Mouse (Mus musculus) cerebellum, postnatal 36 days (tissue): ENCODE results near the gene Zfp661.
A peak's percentile ranks its signal among the peaks of the same experiment; 100 is the strongest.
"Not testable (repeated sequence)": the region's sequence is repeated elsewhere in the genome, so short reads cannot be mapped to it uniquely, and the experiment has no call there.

Experiments
- DNase-seq, 2 experiments: peaks; one replicate each; pipeline ENCODE4 v3.0.0; 2021 to 2022; ENCODE audit warnings: mixed read lengths in 2 of 2

Zfp661 gene

DNA sequence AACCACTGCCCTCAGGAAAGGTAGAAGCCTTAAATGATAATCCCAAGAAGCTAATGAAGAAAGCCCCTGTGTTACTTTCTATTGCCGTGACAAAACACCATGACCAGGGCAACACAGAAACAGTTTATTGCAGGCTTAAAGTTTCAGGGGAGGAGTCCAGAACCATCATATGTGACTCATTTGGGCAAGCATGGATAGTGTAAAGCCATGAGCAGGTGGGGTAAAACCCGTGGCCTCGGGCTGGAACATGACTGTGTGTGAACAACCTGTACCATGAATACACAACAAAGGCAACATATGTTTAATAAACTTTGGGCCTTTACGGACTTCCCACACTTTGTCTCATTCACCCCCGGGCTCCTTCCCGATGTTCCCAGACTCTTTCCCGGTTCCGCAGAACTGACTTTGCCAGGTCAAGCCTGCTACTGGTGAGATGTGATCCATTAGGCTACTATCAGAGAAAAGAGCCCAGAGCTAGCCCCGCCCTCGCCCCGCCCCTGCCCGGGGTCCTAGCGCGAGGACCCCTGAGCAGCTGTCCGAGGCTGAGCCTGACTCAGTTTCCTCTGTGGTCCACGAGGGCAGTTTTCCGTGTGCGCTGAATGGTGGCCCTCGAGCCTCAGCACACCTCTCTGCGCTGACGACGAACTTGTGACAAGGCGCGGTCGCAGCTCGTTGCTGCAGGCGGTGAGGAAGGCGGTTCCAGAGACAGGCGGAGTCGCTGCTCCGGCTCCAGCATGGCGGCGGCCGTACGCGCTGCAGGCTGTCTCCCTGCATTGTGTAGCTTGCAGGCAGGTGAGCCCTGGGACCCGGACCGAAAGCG is at the start of gene Zfp661, which contains the start of gene Mrps5:
TSS of gene Zfp661 (minus strand) at position 401 of the 820 bp plus-strand sequence.
TSS of gene Mrps5 (plus strand) at position 529 of the 820 bp plus-strand sequence.
- peak; percentile 83 to 84 for DNase-seq

DNA sequence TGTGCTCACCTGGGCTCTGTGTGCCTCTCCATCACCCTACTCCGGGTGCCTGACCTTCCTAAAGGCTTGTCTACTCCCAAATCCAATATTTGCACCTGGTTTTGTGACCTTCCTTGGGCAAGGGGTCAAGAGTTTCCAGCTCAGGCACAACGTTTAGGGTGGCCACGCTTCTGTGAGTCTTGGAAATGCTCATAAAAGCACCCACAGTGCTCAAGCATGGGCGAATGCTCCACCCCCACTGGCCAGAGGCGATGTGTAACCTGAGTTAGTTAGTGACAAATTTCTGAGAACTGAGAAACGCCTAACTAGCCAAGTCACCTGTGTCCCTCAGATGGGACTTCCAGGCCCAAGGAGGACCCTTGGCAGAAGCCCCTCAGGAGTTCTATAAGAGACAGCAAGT is 48.7 kb upstream of the Zfp661 start:
- no peak for DNase-seq

DNA sequence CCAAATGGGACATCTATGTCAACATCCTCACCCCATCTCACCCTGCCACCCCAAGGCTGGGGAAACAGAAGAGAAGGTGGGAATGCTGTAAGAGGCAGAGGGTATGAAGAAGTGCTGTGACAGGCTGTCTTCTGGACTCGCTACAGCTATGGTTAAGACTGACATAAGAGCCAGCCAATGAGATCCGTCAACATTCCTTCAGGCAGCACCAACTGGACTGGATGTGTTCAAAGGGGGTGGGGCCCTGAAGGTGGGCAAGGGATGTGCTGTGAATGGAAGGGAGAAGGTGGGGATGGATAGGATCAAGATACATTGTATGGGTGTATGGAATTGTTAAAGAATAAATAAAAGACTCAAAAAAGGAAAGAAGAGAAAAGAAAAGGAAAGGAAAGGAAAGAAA is 45.7 kb upstream of the Zfp661 start:
- no peak for DNase-seq

DNA sequence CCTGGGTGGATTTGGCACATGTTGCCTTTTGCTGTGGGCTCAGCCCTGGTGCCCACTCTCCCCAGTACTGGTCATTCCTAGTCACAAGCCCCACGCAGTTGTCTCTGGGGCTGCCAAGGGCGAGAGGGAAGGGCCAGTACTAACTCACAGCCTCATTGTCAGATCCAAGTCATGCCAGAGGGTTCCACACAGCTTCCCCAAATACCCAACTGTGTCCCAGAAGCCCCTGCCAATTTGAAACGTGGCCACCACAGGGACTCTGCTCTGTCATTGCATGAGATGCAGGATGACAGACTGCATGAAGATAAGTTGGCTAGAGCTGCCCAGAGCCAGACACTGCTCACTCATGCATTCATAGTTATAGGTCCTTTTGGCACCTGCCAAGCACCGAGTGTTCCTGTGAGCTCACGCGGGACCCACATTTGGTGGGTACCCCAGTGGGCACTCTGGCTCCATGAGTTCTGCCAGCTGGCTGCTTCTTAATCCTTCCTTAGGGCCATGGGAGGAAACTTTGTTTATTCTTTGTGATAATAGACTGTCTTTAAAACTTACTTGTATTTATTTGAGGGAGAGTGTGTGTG is 41.2 kb upstream of the Zfp661 start:
- DNase-seq: peak; percentile 36

DNA sequence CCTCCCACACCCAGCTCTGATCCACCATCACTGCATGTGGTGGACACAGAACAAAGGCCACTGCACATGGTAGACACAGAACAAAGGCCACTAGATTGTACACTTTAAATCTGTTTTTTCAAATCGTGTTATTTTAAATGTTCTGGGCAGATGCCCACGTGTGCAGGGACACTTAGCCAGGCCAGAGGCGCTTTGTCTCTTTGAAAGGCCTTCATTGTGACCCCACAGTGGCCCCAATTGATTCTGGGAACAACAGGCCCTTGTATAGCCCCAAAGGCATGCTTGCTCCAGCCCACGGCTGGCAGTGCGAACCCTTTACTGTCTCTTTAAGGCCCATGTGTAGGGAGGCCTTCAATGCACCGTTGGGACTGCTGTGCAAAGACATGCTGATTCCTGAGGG is 40.5 kb upstream of the Zfp661 start:
- DNase-seq: no peak

DNA sequence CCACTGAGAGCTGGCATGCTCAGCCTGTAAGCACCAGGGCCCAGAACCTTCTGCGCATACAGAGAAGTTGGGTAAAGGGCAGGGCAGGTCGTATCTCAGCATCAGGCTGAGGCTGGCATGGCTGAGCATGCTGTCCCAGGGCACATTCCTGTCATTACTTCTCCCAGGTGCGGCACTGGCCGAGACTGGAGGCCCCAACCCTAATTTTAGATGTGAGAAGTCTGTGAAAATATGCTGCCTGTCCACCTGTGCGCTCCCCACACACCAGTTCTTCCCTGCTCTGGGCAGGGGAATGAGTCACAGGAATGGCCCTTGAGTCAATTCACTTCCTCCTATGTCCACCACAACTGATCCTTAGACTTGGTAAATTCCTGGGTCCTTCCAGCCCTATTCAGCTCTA is 38.8 kb upstream of the Zfp661 start:
- no peak for DNase-seq

DNA sequence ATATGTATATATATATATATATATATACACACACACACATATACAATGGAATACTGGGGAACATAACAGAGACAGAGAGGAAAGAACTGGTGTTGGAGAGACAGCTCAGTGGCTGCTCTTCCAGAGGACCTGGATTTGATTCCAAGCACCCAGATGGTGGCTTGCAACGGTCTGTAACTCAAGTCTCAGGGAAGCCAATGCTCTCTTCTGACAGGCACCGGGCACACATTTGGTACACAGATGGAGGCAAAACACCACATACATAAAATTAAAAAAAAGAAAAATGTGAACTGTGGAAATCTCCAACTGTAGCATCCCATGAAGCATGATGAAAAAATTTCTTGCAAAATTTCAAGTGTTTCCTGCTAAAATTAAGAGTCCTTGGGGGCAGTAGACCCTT is 37.9 kb upstream of the Zfp661 start:
- DNase-seq: no peak

DNA sequence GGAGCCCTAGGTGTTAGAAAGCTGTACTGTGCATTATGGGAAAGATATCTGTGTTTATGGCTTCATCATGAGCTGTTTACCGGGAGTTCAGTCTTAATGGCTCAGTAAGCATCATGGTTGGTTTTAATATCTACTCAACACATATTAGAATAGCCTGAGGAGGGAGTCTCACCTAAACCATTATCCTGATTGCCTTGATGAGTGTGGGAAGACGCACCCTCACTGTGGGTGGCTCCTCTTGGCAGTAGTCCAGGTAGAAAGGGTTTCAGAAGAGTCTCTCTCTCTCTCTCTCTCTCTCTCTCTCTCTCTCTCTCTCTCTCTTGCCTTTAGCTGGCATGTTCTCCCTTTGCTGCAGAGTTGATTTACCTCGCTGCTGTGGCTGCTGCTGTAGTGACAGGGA is 35.2 kb upstream of the Zfp661 start:
- DNase-seq: no peak

DNA sequence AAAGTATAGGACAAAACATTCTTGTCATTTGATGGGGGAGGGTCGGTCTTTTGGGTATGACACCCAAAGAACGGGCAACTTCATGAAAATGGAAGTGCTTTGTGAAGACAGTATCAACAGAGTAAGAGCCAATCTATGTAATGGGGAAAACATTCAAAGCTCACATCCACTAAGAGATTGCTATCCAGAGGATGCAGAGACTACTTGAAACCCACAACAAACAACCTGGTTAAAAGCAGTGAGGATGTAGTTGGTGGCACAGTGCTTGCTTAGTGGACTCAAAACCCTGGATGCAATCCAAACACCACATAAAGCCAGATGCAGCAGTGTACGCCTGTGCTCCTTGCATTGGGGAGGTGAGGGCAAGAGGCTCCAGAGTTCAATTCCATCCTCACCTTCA is 32.4 kb upstream of the Zfp661 start:
- DNase-seq: no peak

DNA sequence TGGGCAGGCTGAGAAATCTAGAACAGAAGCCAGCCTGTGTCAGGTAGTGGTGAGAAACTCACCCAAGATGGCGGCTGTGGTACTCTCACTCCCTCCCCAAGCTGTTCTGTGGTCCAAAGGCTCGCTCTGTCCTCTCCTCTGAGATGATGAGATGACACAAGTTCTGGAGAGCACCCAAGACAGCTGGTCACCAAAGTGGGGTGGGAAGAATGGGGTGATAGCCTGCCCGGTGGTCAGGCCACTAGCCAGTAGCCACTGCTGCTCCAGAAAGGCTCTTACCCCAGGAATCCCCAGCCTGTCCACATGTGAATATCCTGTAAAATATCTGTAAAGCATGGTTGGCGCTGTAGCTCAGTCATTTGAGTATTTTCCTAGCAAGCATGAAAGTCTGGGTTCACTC is 25.4 kb upstream of the Zfp661 start:
- no peak for DNase-seq

DNA sequence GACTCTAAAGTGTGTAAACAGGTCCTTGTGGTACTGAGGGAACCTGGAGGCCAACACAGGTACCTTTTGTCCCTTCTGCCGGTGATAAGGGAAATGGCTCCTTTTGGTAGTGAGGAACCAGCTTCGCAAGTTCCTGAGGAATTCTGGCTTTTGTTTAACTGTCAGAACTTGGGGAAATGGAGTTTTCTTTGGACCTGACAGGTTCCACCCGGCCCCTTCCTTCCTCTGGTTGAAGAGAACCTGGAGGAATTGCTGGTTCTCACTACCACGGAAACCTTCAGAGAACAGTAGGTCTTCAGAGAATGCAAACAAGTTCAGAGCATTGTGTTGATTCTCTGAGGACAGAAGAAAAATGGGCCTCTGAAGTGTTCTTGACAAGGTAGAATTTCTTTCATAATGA is 24.5 kb upstream of the Zfp661 start:
- no peak for DNase-seq

DNA sequence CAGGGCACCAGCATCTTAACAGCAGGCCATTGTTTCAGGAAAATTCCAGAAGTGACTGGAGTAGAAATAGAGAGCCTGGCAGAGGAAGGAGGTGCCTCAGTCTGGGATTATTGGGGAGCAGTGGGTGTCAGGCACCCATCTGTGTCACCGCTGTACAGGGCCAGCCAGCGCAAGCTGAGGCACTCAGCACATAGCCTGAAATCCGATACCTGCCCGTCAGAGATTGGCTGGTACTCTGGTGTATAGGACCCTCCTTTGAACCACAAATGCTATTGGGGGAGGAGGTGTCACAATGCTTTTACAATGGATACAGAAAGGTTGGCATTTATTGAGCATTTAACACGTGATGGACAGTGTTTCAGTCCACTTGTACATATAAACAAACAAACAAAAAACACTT is 22.1 kb upstream of the Zfp661 start:
- no peak for DNase-seq

DNA sequence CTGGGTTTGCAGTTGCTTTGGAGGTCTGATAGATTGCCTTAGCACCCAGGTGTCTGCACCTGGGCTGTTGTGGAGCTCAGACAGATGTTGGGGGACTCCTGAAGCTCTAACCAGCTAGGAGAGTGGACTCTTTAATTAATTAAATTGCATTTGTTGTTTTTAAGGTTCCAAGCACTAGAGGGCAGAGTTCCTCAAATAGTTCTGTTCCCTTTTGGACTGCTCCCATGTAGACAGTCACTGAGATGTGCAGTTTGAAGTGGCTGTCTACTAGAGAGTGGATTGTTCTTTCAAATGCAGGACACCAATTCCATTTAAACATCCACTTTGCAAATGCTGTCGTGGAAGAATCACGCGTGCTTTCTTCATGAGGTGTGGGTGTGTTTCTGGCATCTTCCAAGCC is 21.3 kb upstream of the Zfp661 start:
- DNase-seq: no peak

DNA sequence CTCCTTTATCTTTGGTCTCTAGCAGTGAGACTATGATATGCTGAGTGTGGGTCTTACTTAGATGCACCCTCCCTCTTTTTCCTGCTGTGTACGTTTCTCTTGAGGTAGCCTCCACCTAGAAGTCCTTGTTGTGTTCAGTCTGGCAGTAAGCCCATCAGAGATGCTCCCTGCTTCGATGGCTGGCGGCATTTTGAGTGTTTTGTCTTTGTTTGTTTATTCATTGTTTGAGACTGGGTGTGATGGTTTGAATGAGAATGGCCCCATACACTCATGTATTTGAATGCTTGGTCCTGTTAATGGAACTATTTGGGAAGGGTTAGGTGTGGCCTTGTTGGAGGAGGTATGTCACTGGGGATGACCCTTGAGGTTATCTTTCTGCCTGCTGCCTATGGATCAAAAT is 18.3 kb upstream of the Zfp661 start:
- no peak for DNase-seq

DNA sequence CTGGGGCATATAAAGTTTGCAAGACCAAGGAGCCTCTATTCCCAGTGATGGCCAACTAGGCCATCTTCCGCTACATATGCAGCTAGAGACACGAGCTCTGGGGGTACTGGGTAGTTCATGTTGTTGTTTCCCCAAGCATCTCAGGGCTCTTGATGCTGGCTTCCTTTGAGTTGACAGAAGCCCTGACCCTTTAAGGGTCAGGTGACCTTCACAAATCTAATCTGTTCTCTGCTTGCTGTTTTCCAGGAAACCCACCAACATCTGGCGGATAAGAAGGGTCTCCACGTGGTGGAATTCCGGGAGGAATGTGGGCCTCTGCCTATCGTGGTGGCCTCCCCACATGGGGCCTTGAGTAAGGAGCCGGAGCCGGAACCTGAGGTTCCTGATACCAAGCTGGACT is 16.5 kb upstream of the Zfp661 start:
- DNase-seq: not testable (repeated sequence)

DNA sequence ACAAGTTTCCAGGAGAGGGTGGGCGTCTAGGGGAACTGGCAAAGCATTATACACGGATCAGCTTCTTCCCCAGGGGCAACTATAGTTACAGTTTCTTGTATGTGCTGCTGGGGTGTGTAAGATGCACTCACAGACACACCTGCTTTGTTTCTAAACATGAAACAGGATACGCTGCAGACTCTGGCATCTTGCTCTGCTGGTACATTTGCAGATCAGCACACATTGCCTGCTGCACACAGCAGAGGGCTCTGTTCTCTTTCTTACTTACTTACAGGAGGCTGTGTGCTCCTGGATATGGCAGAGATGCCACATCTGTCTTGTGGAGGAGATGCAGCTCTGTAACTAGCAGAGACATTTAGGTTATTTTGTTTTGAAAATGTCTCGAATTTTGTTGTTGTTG is 3.9 kb upstream of the Zfp661 start:
- no peak for DNase-seq

DNA sequence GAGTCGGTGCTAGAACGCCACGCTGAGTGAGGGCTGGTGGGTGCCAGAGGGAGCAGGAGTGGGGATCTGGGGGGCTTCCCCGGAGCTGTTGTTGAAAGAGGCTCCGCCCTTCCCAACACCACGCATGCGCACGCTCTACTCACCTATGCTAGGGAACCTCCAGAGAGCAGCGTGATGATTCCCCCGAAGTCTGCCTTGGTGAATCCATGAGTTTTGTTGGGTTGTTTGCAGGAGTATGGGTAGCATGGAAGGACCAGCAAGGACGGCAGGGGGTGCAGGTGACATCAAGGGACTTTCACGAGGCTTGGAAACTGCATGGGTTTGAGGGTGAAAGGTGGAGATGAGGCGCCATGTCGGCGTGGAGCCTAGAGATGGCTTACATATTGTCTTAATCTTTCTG is 3.3 kb upstream of the Zfp661 start:
- no peak for DNase-seq

DNA sequence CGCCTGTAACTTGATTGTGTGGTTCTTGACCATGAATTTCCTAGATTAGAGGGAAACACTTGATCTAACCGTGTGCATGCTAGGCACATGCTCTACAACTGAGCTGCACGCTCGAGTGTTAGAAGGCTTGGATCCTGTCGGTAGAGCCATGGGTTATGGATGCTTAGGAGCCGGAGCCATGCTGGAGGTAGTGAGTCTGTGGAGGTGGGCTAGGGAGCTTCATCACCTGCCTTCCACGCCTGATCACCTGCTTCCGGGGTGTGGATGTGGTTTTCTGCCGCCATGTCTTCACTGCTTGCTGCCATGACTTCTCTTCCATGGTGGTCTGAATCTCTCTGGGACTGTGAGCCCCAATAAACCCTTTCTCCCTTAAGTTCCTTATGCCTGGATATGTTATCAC is 2.0 kb upstream of the Zfp661 start:
- DNase-seq: no peak

DNA sequence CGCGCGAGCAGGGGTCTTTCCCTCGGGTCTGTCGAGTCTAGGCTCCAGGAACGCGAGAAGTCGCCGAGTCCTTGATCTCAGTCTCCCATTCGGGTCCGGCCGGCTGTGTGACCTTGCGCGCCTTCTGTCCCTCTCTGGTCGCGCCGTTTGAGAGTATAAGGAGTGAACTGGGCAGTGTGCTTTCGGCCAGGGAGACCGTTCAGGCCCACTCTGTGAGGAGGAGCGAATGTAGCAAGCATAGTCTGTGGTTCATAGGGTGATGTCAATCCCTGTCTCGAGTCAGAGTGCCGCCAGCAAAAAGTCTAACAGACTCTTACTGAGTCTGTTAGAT is 585 bp upstream of the Zfp661 start:
- no peak for DNase-seq

DNA sequence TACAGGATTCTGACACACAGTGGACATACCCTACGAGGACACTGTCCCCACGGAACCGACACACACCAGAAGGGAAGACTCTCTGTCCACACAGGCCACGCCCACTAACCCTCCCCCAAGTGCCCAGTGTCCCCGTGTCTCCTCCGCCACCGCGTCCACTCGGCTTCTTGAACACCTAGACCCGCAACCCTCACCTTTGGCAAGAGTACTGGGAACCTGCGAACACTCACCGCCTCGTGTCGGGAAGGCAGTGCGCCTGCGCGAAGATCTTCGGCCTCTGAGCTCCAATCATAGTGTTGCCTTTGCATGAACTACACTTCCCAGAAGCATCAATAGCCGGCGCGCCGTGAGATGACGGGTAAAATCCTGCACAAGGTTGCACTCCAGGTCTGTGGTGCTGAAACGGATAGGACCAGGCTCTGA is 2.4 kb downstream of the Zfp661 start:
- peak; percentile 95 to 97 for DNase-seq

DNA sequence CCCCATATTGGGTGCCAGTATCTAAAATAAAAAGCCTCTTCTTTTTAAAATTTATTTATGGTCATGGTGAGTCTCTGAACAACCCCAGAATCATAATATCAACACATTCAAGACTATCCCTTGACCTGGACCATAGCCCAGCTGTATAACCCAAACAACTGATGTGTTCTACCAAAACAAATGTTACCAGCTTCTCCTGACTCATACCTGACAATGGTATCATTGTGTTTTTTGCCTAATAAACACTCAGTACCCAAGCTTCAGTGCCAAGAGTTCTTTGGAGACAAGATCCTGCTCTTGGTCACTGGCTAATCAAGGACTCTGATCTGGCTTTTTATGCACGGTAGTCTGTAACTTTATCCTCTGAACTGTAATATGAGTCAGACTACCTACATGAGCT is 13.6 kb downstream of the Zfp661 start:
- DNase-seq: no peak

DNA sequence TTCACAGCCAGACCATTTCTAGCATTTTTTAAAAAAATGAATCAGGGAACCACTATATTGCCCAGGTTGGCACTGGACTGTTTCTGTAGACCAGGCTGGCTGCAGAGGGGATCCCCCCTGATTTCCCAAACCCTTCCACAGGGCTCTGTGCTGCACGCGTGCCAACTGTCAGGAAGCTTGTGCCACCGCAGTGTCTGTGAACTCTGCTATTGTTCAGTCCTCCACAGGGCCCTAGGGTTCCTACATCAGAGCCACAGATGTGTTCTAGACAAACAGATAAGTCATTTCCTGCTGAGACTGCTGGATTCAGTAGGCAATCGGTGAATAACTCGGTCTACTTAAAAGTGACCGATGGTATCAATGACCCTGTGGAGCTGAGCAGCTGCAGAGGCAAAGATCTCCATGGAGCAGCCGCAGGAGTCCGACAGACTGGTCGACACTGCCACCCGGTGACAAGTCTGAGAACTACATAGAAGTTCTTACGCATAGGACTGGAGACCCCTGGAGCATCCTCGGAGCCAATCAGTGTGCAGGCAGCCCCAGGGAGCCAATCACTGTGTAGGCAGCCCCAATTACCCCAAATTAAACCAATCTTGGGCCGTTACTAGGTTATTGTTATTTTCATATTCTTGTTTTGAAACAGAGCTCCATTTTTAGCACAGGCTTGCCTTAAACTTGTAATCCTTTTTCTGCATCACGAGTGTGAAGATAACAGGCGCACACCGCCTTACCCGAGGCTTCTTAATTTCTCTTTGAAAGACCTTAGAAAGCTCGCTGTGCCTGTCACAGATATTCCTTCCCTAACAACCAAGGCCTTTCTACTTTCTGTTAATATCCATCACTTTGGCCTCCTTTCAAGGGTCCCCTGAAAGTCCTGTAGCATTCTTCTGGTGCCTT is 27.6 kb downstream of the Zfp661 start:
- peak; percentile 87 to 94 for DNase-seq

DNA sequence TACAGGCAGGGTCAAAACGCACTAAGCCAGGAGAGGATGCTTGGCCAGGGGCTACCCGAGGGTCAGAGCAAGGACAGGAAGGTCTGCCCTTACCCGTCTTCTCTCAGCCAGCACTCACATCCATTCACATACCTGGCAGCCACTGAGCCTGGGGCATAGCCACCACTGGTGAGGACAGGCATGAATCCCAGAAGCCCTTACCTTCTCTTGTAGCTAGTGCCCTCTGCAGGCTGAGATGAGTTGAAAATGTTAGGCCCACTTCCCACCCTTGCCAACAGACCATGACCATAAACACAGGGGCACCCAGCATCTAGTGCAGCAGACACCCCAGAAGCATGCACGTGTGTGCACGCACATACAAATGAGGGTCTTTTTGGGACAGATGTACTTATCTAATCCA is 35.8 kb downstream of the Zfp661 start:
- DNase-seq: peak; percentile 82 to 86

DNA sequence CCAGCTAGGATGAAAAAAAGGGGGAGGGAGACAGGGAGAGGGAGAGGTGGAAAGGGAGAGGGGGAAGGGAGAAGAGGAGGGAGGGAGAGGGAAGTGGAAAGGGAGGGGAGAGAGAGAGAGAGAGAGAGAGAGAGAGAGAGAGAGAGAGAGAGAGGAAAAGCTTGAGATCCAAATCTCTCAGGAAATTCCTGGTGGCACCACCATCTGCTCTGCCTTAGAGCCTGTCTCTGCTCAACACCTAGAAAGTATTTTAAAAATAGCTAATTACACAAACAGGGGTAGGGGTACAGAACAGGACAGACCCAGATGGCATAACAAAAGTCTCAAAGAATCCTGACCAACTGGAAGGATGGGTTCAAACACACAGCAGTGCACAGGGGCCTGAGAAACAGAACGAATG is 36.4 kb downstream of the Zfp661 start:
- peak in 1 of 2 experiments; percentile 40 for DNase-seq
